Mouse (Mus musculus) frontal cortex, adult (tissue): Measurements from ENCODE around the gene Robo4.

Experiments
- ATAC-seq: cut with Nextera tagmentation; 2 replicates; pipeline ENCODE4 v1.9.2; 2017; ENCODE audit warnings: mild to moderate bottlenecking, moderate library complexity, mixed read lengths; ENCODE audit not compliant: low TSS enrichment

The Robo4 gene

GRCm38 (mm10) chr9:37401802-37402201 is at the start of gene Robo4:
TSS of gene Robo4 (plus strand) at chr9:37401897.
- no peak for ATAC-seq

GRCm38 (mm10) chr9:37354485-37354884 is 47.2 kb upstream of the Robo4 start:
- ATAC-seq, result no peak

- ATAC-seq, result peak; percentile 60
Observed at GRCm38 (mm10) chr9:37358713-37359330, 42.9 kb upstream of the Robo4 start.

- ATAC-seq, result peak; percentile 90
Observed at GRCm38 (mm10) chr9:37359331-37360220, 42.1 kb upstream of the Robo4 start.

- no peak for ATAC-seq
Observed at GRCm38 (mm10) chr9:37362084-37362483, 39.6 kb upstream of the Robo4 start.

GRCm38 (mm10) chr9:37362881-37363280 is 38.8 kb upstream of the Robo4 start:
- ATAC-seq, result no peak

GRCm38 (mm10) chr9:37363551-37363950 is 38.1 kb upstream of the Robo4 start:
- ATAC-seq, result no peak

GRCm38 (mm10) chr9:37364392-37364791 is 37.3 kb upstream of the Robo4 start:
- no peak for ATAC-seq

- no peak for ATAC-seq
Observed at GRCm38 (mm10) chr9:37365706-37366105, 36.0 kb upstream of the Robo4 start.

- ATAC-seq, result peak; percentile 78
Observed at GRCm38 (mm10) chr9:37367301-37368080, 34.2 kb upstream of the Robo4 start, which contains the start of gene Hepacam. TSS of gene Hepacam (plus strand) at chr9:37367351.

GRCm38 (mm10) chr9:37368081-37368830 is 33.4 kb upstream of the Robo4 start:
- no peak for ATAC-seq

GRCm38 (mm10) chr9:37368860-37369259 is 32.8 kb upstream of the Robo4 start:
- ATAC-seq, result no peak

GRCm38 (mm10) chr9:37371232-37371801 is 30.4 kb upstream of the Robo4 start:
- no peak for ATAC-seq

- ATAC-seq, result peak; percentile 51
Observed at GRCm38 (mm10) chr9:37375718-37376117, 26.0 kb upstream of the Robo4 start.

- ATAC-seq, result no peak
Observed at GRCm38 (mm10) chr9:37383161-37383560, 18.5 kb upstream of the Robo4 start.

GRCm38 (mm10) chr9:37384284-37385182 is 17.2 kb upstream of the Robo4 start:
- peak; percentile 75 for ATAC-seq

- ATAC-seq, result no peak
Observed at GRCm38 (mm10) chr9:37390891-37391290, 10.8 kb upstream of the Robo4 start.

GRCm38 (mm10) chr9:37392071-37392470 is 9.6 kb upstream of the Robo4 start:
- no peak for ATAC-seq

GRCm38 (mm10) chr9:37393482-37394131 is 8.1 kb upstream of the Robo4 start:
- ATAC-seq, result no peak

- no peak for ATAC-seq
Observed at GRCm38 (mm10) chr9:37400585-37400984, 1.1 kb upstream of the Robo4 start.
